Mouse (Mus musculus) thymus, postnatal 25 days (tissue): ENCODE data around the gene Agap2.
A peak's percentile ranks its signal among the peaks of the same experiment; 100 is the strongest.

Experiments
- DNase-seq: peaks from one replicate; pipeline ENCODE4 v3.0.0; 2022

Agap2 gene

DNA sequence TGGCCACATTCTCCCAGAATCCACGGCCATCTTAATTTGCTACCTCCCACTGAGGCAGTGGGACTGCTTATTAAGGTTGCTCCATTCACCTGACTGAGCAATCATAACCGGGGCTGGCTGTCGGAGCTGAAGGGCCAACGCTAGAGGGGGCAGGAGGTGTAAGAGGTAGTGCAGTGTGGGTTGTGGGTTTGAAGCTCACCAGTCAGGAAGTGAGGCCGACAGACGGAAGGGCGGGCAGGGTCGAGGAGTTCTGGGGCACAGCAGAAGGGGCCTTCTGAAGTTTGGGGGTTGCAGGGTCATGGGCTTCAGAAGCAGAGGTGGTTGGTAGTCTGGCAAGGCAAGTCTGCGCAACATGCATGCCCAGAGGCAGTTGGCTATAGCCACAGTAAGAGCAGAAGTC, at the start of gene Agap2:
Gene Agap2, plus strand, starts transcription at position 205 of the 400 bp plus-strand sequence.
- DNase-seq: peak; percentile 90

DNA sequence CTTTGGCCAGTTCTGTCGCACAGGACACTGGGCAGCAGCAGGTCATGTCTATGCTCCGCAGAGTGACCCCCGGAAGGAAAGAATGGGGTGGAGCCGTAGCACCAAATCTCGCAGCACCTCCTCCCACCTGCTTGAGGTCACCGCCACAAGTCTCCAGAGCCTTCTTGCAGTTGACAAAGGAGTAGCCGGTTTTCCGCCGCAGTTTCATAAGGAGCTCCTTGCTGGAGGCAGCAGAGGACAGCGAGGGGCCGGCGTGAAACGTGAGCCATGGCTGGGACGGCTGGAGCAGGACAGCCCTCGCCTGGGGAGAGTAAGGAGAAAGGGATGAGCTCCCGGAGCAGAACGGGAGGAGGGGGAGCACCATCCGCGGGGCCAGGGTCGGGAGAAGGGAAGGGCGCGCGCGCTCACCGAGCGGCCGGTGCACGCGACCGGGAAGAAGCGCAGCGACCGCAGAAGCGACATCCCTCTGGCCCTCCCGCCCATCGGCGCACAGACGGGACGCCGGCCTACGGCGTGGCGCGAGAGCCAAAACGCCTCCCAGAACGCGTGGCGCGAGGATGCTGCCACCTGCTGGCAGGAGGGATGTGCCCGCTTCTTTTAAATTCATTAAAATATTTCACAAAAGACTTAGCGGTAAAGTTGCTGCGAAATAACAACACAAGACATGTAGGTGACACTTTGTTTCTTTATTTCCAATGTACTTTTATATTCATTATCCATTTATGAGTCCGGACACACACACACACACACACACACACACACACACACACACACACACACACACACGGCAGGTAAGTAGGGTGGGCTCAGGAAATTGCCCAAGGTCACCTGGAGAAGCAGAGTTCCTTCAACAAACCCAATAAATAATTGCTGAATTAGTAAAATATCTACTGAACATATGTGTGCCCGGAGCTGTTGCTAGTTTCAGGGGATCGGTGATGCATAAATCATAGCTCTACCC, 44.5 kb upstream of the Agap2 start, which contains the start of gene Tsfm:
Gene Tsfm, minus strand, starts transcription at position 505 of the 961 bp plus-strand sequence.
- peak; percentile 92 for DNase-seq

DNA sequence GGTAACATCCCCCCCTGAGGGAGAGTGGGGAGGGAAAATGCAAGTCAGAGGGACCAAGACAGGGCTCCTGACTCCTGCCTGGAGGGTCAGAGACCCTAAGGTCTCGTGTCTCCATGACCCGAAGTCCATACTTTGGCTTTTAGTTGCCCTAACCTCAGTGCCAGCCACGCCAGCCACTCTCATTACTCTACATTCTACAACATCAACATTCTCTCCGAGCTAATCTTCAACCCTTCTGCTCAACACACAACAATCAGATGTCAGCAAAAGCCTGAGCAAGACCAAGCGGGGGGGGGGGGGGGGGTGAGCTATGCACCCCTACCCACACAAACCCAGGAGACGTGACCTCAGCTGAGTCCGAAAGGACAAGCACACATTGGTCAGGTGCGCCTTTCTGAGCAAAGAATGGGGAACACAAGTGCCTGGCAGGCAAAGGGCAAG, 41.8 kb upstream of the Agap2 start:
- DNase-seq: no peak

DNA sequence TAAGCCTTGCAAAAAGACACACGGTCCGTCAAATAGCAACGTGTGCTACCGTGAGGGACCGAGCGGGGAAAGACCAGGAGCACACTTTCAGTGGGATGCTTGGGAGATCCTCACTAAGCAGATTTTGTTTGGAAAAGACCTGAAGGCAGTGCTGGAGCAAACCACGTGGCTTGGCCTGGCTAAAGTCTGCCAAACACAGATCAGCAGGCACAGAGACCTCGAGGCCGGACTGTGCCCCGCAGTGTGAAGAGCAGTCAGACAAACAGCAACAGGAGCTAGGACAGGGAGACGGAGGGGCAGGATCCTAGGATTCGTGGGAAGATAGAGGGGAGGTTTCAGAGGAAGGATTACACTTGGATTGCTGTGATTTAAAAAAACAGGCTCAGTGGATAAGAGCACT, 38.8 kb upstream of the Agap2 start:
- DNase-seq: no peak

DNA sequence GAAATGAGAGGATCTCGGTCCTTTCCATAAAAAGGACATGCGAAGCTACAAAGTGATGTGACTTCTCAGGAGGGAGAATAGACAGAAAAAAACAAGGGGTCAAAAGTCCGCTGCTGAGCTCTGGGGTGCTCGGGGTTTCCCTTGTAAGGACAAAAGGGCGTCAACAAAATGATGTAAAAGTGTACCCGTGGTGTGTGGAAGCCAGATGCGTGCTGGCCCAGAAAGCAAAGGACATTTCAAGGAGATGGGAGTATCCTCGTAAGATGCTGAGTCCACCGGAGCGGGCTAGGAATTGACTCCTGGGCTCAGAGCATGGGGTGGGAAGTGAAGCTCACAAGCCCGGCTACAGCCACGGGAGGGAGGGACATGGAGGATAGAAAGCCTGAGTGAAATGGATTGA, 37.4 kb upstream of the Agap2 start:
- no peak for DNase-seq

DNA sequence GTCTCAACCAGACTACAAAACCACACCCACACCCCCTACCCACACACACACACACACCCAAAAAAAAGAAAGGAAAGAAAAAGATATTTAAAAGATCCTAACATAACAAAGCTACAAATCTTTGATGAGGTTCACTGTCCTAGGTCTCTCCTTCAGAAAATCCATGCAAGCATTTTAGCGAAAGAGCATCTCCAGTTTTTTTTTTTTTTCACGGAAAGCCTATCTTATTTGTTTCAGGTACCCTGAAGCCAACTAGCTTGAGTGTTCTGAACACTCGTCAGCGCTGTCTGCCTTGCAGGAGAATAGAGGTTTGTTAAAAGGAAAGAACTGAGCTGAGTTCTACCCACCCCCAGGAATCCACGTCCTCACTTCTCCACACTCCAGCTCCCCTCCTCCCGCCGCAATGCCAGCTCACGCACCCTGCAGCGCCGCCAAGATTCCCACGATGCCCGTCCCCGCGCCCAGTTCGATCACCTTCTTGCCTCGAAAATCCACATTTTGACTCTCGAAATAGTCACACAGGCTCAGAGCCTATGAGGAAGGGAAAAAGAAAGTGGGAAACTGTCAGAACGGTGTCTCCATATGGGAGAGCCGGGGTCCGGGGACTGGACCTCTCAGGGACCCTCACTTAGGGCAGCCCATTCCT, 34.4 kb upstream of the Agap2 start:
- no peak for DNase-seq

DNA sequence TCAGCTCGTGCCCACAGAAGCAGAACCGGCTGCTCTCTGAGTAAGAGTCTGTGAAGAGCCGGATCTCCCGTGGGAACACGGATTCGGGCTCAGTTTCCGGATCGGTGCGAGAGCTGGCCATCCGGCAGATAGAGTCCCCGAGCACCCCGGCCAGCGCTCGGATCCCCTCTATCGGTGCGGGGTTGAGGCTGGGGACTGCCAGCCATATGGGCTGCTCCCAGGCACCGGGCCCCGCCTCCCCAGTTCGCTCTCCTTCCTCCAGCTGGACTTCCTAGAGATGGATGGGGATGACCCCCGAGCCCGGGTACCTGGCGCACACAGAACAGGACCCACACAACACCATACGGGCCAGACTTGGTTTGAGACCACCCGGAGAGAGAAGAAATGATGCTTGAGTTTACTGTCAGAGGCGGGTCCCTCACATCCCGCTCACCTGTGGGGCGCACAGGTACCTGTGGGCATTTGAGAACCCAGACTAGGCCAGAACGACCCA, 33.8 kb upstream of the Agap2 start, which contains the start of the genes Mettl1 and Eef1akmt3:
Gene Mettl1, plus strand, starts transcription at position 141 of the 493 bp plus-strand sequence.
Gene Eef1akmt3, minus strand, starts transcription at position 240 of the 493 bp plus-strand sequence.
- peak; percentile 21 for DNase-seq

DNA sequence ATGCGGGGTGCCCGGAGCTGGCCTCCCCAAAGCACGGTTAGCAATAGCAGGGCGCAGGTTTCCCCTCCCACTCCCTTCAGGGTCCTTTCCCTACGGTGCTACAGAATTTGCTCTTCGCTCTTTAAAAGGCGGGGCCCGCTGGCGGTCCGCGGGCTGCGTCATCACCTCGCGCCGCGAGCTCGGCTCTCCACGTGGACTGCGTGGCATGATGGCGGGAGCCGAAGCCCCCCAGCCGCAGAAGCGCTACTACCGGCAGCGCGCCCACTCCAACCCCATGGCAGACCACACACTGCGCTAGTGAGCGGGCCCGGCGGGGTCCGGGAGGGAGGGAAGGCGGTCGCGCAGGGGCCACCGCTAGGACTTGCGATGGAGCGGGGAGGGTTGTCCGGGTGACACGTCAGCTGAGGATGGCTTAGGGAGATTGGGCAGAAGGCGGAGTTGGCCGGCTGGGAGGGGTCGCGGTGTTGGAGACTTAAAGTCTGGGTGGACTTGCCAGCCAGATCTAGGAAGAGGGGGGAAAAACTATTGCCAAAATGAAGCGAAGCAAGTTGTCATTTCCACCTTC, 33.2 kb upstream of the Agap2 start:
- peak; percentile 81 for DNase-seq

DNA sequence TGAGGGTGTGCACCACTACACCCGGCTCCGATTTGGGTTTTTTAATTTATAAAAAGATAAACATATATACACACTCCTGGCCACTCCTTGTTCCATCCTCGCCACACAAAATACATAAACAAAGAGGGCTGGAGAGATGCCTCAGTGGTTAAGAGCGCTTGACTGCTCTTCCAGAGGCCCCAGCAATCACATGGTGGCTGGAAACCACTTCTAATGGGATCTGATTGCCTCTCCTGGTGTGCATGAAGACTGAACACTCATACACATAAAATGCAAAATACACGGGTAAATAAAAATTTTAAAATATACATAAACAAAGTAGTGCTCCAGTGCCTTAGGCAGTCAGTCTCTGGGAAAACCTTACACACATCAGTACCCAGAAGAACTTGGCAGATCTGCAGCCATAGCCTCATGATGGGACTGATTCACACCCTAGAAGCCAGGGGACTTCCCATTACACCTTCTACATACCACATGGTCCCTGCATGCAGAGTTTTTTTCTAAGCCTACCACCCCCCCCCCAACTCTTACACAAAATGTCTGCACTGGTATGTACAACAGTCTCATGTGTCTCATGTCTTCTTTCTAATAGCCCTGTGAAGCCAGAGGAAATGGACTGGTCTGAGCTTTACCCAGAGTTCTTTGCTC, 32.5 kb upstream of the Agap2 start:
- no peak for DNase-seq

DNA sequence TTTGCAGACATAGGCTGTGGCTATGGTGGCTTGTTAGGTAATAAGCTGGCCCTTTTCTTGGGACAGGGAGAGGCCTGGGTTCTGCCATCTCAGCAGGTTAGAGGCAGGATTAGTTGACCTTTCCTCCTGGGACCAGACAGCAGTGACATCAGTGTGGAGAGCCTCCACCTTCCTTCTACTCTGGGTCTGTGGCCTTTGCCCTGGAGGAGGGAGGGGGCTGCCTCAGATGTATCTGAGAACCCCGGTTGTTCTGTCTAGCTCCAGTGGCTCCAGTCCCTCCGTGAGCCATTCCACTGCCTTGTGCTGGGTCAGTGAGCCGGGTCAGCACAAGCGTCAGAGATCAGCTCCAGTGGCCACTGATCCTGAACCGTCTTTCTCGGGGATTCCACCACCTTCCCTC, 31.9 kb upstream of the Agap2 start:
- no peak for DNase-seq

DNA sequence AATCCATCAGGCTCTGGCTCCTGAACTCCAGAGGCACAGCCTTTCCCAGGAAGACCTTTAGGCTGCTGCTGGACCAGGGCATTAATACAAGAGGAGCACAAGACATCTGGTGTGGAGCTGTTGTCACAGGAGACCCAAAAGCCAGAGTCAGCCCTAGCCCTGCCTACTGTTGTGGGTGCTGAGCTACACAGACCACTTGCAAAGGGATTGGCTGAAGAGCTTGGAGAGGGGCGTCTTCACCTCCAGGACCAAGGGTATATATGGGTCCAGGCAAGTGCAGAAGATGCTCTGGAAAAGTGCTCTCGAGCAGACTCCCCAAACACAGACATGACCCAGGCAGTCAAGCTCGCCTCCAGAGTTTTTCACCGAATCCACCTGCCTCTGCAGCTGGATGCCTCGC, 27.1 kb upstream of the Agap2 start, which contains the start of gene Cyp27b1:
Gene Cyp27b1, plus strand, starts transcription at position 297 of the 400 bp plus-strand sequence.
- DNase-seq: no peak

DNA sequence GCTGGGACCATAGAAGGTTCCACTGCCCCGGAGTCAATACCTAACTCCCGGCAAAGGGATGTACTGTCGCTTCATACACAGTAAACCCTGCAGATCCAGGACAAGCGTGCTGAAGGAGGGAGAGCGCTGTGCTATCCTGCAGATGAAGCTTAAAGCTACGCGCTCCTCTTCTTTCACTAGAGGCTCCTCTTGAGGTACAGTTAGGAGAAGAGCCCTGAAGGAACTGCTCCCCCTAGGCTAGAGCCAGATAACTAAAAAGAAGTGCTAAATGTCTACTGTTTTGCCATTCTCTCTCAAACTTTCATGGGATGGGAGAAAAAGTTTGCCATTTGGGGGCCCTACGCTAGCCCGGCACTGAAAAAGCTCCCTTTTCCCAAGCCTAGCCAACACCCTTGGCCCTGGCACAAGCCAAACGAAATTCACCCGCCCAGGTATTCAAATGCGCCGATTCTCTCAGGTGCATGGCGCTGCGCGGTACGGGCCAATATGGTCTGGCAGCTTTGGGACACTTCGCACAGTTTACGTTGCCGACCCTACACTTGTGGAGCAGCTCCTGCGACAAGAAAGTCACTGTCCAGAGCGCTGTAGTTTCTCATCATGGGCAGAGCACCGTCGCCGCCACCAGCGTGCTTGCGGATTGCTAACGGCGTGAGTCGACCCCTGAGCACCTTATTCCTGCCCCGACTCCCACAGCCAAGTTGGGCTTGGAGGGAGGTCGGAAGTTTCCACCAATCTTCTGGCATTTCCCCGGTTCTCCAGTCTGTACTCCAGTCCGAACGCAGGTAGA, 26.3 kb upstream of the Agap2 start:
- no peak for DNase-seq

DNA sequence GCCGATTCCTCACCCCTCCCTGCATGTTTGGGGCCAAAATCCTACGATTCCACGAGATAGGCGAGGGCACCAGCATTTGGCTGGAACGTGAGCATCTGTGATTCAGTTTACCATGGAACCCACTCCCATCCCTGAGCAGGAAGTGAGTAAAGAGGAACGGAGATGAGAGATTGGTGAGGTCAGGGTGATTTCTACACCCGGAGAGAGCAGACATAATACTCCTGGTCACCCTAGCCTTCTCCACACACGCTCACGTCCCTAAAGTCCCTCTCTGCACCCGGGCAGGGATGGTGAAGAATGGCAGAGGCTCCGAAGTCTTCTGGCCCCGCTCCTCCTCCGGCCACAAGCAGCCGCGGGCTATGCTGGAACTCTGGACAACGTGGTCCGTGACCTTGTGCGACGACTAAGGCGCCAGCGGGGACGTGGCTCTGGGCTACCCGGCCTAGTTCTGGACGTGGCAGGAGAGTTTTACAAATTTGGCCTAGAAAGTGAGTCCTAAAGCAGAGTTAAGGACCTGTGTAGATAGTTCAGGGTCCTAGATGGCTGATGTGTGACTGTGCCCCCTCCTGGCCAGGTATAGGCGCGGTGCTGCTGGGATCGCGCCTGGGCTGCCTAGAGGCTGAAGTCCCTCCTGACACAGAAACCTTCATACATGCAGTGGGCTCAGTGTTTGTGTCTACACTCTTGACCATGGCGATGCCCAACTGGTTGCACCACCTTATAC, 25.5 kb upstream of the Agap2 start:
- DNase-seq: no peak

DNA sequence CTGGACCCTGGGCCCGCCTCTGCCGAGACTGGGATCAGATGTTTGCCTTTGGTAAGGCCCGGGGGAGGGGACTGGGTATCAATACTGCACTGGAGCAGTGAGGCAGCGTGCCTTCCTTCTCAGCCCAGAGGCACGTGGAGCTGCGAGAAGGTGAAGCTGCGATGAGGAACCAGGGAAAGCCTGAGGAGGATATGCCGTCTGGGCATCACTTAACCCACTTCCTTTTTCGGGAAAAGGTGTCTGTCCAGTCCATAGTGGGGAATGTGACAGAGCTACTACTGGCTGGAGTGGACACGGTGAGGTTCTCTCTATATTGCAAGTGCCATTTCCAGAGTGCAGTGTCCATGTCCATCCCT, 25.0 kb upstream of the Agap2 start:
- no peak for DNase-seq

DNA sequence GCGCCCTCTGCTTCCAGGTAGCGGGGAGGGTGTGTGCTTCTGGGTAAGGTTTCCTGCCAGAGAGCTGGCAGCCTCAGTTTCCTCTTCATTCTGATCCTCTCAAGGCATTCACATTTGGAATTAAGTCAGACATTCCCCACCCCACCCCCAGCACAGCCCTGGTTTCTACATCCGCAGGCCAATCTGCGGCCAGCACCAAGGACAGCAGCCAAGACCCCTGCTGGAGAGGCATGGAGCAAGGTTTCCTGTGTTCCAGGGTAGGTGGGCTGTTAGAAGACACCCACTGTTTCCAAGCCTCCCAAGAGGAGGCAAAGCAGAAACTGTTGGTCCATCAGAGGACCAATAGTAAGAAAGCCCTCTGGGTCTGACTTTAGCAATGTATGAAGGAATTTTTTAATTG, 20.4 kb upstream of the Agap2 start:
- DNase-seq: no peak

DNA sequence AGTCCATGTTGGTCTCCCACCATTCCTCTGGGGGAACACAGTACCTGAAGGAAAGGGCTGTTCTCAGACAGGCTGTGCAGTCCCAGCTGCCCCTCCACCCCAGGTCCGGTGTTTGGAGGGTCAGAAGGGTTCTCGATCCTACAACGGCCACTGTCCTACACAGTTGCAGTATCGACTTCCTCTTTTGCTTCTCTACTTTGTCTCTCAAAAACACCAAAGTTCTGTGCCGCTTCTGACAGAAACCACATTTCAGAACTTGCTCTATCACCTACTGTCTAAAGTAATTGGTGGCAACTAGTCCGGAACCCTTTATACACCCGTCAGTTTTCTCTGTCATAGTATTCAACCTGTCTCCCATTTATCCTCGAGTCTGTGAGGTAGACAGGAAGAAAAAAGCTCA, 19.7 kb upstream of the Agap2 start:
- no peak for DNase-seq

DNA sequence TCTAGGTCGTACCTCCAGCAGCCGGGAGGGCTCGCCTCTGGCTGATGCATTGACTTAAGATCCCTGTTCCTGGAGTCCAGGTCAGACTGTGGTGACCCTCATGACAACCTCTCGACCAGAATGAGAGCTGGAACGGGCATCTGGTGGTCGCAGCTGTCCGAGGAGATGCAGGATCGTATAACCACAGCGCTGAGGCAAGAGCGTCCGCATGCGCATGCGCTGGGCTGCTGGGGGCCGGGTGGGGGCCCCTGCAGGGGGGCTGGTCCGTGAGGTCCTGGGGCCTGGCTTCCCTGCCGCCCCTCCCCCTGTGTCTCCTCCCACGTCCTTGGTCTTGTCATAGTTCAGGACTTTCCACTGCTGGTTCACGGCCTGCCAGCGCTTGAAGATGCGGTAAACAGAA, 18.6 kb upstream of the Agap2 start:
- DNase-seq: no peak

DNA sequence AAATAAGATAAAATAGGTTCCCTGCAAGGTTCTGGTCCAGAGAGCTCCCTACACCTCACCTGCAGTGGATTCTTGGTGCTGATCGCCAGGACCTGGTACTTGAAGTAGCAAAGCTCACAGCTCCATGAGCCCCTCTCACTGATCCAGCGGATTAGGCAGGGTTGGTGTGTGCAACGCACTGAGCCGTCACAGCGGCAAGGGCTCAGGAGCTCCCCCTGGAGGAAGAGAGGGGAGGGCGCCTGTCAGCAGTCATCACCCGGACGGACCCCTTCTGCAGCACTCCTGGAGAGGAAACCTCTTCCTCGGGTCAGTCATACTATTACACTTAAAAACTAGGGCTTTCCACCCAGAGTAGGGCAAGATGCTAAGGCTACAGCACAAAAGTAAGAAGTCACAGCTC, 16.9 kb upstream of the Agap2 start:
- peak; percentile 86 for DNase-seq

DNA sequence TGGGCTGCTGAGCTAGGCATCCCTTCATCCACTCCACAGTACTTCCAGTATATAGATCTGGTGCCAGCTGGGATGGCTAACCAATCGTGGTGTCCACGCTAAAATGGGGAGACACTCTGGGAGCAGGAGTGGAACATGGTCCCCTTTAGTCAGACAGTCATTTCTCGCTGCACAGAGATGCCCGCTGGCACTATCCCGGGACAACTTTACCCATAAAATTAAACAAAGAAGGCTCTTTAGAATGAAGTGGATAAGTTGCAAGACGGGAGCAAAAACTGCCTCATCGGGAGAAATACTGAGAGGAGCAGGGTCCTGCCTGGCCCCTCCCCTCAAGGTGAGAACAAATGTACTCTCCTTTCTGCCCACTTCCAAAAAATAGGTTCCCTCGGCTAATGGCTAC, 16.4 kb upstream of the Agap2 start:
- DNase-seq: no peak

DNA sequence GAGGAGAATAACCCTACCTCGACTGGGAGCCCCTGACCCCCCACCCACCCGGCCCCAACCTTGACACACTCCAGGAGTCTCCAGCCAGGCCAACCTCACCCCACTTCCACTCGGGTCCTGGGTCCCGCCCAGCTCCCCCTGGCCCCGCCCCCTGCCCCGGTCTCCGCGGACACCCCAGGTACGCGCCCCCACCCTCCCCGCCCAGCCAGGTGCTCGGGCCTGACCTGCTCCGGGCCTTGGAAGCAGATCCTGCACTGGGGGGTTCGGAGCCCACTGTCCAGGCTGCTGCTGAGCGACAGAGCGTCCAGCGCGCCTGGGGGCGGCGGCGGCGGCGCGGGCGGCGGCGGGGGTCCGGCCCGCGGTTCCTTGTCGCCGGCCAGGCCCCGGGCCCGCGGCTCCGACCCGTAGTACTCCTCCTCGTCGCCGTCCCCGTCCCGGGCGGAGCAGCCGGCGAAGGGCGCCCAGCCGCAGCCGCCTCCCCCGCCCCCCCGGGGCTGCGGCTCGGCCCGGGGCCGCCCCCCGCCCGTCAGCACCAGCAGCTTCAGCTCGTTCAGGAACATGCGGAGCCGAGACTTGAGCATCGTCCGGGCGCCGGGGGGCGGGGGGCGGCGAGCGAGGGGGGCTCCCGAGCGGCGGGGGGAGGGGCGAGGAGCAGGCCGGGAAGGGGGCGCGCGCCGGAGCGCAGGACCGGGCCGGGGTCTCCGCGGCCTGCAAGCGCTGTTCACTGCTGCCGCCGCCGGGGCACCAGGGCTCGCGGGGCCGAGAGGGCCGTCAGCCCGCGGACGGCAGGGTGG, 15.7 kb upstream of the Agap2 start:
- peak; percentile 28 for DNase-seq
